Mouse (Mus musculus) gastrocnemius, postnatal 14 days (tissue): ENCODE results near the gene Tmem262. TPM values are rescaled to one million over a fixed set of nuclear protein-coding genes. Genes with fewer than 3 reads are reported as not detected.

Source experiments
- DNase-seq: peaks from one replicate; pipeline ENCODE4 v3.0.0; 2021; ENCODE audit warnings: mixed read lengths
- intact Hi-C: fragments of 180-260 bp; cut with DNase I; formaldehyde crosslinking; loops from one replicate; pipeline ENCODE4 v1.15.1; 2025; ENCODE audit warnings: low total_unique reads
- total RNA-seq, 2 experiments: library from RNA; stranded (reverse); gene quantifications; 2 replicates each; pipeline ENCODE4 v1.2.3; 2021

The Tmem262 gene
- total RNA-seq, 2 experiments from 2014 or later: not detected

DNA sequence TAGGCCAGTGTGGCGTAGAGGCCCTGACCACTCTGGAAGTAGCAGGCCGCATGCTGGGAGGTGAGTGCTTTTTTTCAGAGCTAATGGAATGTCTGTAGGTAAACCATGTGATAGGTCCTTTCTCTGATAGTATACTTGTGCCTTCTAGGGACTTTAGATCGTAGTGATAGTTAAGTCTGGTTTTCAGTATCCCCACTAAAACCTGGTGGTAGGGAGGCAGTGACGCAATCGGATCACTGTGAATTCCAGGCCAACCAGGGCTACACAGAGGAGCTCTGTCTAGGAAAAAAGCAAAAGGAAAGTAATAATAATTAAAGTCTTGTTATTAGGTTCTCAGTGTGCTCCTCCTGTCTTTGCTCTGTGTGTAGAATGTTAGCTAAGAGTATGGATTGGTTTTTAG lies 21.3 kb upstream of the Tmem262 start:
- no peak for DNase-seq
- intact Hi-C loops: no loop called here

- intact Hi-C loops: no loop called here
- DNase-seq: no peak
Observed at GRCm38 (mm10) chr19:6058966-6059365, 20.9 kb upstream of the Tmem262 start.

GRCm38 (mm10) chr19:6061021-6061533 lies 18.8 kb upstream of the Tmem262 start, which contains the start of gene Znhit2:
Gene Znhit2 (plus strand): TSS chr19:6061192.
- peak; percentile 92 for DNase-seq
- intact Hi-C loops: no loop called here

DNA sequence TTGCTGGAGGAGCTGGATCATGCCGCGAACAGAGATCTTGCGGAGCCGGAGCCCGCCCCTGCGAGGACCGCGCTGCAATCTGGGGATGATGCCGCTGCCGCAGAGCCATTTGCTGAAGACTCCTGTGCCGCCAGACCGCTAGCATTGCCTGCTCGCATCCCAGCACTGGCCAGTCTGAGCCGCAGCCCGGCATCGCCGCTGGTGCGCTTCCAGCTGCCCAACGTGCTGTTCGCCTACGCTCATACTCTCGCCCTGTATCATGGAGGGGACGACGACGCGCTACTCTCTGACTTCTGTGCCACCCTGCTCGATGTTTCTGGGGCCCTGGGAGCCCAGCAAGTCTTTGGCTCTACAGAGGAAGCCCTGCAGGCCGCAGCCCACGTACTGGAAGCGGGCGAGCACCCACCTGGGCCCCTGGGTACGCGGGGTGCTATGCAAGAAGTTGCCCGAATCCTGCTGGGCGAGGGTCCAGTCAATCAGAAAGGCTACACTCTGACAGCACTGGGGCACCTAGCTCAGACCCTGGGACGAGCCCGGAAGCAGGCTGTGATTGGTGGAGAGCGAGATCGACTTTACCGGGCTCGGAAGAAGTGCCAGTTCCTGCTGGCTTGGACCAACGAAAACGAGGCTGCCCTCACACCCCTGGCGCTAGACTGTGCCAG lies 18.1 kb upstream of the Tmem262 start:
- intact Hi-C loops: no loop called here

DNA sequence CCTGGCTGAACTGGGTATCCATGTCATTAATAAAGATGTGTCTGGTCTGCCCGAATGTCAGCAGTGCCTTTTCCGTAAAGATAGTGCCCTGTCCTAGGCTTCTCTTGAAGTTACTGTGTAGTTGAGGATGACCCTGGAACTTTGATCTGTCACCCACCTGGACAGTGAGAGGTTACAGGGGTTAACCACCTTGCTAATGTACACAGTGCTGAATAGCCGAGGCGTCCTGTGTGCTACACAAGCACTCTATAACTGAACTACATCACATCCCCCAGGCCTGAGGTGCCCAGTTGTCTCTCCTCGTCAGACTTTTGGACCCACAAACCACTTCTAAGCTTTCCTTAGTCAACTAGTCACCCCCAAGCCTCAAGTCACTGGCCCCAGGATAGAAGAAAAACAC lies 17.4 kb upstream of the Tmem262 start:
- intact Hi-C loops: no loop called here
- DNase-seq: no peak

More for the DNA sequence above, 18.1 kb upstream of the Tmem262 start:
- DNase-seq: peak; percentile 42

DNA sequence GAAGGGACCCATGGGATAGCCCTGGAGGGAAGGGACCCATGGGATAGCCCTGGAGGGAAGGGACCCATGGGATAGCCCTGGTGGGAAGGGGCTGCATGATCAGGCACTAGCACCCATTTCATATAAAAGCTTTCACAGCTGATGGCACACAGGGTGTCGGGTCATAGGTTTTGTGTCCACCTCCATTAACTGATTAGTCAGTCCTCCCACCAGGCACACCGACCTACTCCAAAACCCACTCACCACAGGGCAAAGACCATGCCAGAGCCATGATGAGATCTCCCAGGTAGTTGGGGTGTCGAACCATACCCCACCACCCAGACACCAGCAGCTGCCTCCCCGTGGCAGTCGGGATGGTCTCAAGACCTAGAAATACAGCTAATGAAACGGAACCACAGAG lies 16.8 kb upstream of the Tmem262 start:
- intact Hi-C loops: no loop called here
- DNase-seq: no peak

DNA sequence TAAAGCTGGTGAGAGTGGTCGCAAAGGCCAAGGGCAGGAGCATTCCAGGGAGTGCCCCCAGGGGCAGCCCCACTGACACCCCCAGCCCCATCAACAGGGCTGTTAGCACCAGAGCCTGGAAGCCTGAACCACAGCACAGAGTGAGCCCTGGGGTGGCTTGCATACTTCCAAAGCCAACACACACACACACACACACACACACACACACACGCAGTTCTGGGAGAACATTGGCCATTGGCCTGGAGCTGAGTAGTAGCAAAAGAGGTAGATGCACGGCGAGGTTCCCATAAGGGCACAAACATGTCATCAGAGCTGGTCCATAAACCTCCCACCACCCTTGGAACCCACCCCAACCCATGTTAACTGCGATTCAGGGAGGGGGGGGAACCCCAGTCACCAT lies 13.3 kb upstream of the Tmem262 start:
- no peak for DNase-seq
- intact Hi-C loops: no loop called here

- DNase-seq: peak; percentile 75
- intact Hi-C loops: no loop called here
Observed at GRCm38 (mm10) chr19:6067011-6067723, 12.7 kb upstream of the Tmem262 start.

DNA sequence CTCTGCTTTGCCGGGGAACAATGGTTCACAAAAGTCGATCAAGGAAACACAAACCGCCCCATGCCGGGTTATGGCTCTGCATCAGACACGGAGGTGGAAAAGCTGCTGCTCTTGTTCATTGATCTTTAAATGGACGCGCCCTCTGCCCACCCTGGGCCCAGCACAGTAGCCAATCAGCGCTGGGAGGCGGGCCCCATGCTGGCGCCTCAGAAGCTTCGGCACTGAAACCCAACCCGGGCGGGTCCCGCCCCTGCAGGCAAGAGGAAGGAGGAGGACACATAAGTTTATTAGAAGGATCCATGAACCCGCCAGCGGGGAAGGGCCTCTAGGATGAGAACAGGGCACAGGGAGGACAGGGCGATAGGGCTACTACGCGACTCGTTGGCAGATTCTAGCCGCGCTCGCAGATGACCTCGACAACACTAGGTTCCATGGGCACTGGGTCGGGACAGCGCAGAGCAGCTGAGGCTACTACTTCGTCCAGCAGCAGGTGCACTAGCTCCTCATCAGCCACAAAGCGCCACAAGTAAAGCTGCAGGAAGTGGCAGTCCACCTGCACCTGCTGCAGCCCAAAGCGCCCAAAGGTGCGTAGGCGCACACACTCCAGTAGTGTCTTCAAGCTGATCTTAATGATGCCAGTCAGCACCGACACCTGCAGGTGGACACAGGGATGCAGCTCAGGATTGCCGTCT lies 12.0 kb upstream of the Tmem262 start, which contains the start of gene Tm7sf2:
TSS of gene Tm7sf2 (minus strand) at position 650 of the 692 bp plus-strand sequence.
- intact Hi-C loops: no loop called here

GRCm38 (mm10) chr19:6068951-6069350 lies 10.9 kb upstream of the Tmem262 start:
- DNase-seq: no peak
- intact Hi-C loops: no loop called here

More for the DNA sequence above, 12.0 kb upstream of the Tmem262 start, which contains the start of gene Tm7sf2:
- DNase-seq: peak; percentile 93

GRCm38 (mm10) chr19:6069851-6070250 lies 10.0 kb upstream of the Tmem262 start:
- intact Hi-C loops: no loop called here

GRCm38 (mm10) chr19:6070571-6071250 lies 9.1 kb upstream of the Tmem262 start:
- no peak for DNase-seq
- intact Hi-C loops: no loop called here

More at GRCm38 (mm10) chr19:6069851-6070250, 10.0 kb upstream of the Tmem262 start:
- DNase-seq: no peak

GRCm38 (mm10) chr19:6071261-6071660 lies 8.6 kb upstream of the Tmem262 start:
- intact Hi-C loops: no loop called here
- no peak for DNase-seq

DNA sequence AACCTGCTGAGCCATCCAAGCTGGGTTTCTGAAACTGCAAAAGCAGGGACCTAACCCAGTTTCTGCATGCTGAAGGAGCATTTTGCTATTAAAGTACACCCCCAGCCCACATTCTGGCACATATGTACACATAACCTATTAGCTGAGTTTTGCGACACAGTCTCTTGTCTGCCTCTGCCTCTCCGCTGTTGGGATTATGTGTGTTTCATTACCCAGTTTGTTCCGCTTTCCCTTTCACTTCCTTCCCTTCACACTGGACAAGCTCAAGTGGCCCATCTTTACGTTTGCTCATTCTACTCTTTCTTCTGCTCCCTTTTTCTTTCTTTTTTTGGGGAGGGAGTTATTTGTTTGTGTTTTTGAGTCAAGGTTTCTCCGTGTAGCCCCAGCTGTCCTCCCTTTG lies 5.9 kb upstream of the Tmem262 start:
- no peak for DNase-seq
- intact Hi-C loops: no loop called here

DNA sequence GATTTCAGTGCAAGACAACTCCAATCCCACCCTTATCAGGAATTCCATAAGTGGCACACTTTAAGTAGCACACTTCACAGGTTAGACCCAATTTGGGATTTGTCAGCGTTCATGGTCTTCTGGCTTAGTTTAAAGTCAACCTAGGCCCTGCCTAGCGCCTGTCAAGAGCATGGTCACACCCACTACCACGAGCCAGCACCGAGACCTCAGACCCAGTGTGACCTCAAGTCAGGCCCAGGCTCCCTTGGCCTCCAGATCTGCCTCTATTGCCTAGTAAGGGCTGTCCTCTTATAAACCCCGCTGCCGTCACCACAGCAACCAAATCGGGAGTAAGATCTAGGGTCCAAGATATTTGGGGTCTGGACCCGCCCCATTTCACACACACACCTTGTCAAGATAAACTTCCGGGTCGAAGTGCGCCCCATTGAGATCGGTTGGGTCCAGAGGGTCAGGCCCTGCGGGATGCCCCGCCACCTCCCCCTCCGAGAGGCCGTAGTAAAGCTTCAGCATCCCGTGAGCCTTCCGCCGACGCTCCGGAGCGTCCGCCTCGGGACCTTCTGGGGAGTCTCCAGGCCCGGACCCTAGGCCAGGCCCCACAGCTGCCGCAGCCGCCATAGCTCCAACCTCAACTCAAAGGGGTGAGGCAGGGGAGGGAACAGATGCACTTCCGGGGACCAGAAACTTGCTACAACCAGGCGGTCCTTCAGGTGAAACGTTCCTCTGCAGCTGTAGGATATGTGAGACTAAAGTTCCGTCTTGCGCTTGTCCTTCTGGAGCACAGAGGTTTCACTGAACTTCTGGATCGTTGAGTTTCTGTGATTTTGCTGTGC lies 3.1 kb upstream of the Tmem262 start, which contains the start of gene Vps51:
TSS of gene Vps51 (minus strand) at position 668 of the 830 bp plus-strand sequence.
- intact Hi-C loops: no loop called here
- peak; percentile 79 for DNase-seq

- no peak for DNase-seq
- intact Hi-C loops: no loop called here
Observed at GRCm38 (mm10) chr19:6082156-6082555, 2.3 kb downstream of the Tmem262 start, which contains the start of gene Gm28374. Gene Gm28374 (minus strand): TSS chr19:6082256.

DNA sequence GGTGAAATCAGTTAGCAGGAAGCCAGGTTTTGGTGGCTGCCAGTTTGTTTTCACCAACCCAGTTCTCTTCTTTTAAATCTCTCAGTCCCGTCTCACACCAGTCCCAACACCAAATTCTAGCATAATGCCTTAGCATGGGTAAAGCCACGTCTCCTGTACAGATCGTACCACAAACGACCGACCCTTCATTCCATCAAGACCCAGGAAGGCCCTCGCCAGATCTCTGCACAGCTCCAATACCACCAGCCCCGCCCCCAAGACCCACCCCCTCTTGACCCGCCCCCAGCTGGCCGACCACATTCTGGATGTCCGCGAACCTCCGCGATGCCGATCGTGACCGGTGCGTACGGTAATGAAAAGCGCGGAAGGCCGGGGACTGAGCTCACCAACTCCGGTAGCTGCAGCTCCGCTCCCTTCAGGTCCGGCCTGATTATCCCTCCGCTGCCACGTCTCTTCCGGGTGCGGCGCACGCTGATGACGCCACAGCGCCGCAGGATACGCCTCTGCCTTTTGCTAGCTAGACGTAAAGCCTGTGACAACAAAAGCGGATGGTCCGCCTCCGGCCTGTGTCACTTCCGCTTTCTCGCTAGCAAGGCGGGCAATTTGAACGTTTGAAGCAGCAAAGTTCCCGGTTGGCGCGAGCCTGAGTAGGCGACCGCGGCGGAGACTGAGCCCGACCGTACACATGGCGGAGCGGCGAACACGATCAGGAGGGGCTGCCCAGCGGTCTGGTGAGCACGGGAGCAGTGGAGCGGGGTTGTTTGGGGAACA lies 4.8 kb downstream of the Tmem262 start, which contains the start of the genes Zfpl1 and Cdca5:
TSS of gene Zfpl1 (minus strand) at position 479 of the 771 bp plus-strand sequence.
TSS of gene Cdca5 (plus strand) at position 506 of the 771 bp plus-strand sequence.
- intact Hi-C loops: no loop called here
- DNase-seq: peak; percentile 93
